In the genomic region with DNA sequence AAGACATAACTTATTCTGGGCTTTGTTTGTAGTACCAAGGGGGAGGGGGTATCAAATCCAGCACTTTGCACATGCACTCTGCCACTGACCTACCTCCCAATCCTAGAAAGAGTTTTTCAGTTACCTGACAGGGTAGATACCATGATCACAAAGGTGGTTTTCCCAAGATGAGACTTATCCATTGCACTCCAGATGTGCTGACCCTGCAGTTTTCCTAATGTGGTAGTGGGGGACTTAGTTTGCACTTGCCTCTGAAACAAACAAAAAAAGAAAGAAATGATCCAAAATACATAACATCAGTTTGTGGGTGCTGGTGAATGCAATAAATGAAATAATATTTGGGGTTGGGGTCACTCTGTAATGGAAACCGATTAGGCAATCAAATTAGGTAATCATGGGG, we compare ENCODE assay signal across 23 mouse cellular contexts. TPM values are rescaled to one million over a fixed set of nuclear protein-coding genes. Genes with fewer than 3 reads are reported as not detected.
A peak's percentile ranks its signal among the peaks of the same experiment; 100 is the strongest.
DNase-seq lines count a peak whose midpoint lies in the region; ATAC-seq and TF ChIP-seq lines count a peak whose summit lies in the region.
"Had no signal": no experiment of that assay in that cellular context is flagged by ENCODE, and none has a peak within 500 bp of the region (broad histone marks: within the 10 kb centered on the region; RNA-seq: fewer than 3 reads in every experiment).

No protein-coding gene starts in this region.

- no peak overlapping the region for H3K9ac ChIP-seq in midbrain, embryonic 11.5 days (ENCODE audit: low read length)
- H3K9ac ChIP-seq in midbrain, embryonic 16.5 days (ENCODE audit: low read depth, low read length), result no peak overlapping the region
- H3K9ac ChIP-seq in ES-E14 (ENCODE audit: insufficient read depth, low read depth, low read length, poor library complexity, severe bottlenecking), result no peak overlapping the region
- H3K9ac ChIP-seq: embryonic facial prominence, embryonic 13.5 days; embryonic facial prominence, embryonic 15.5 days; forebrain, embryonic 12.5 days had no signal

- no peaks in the 10 kb centered on the region for H3K36me3 ChIP-seq in midbrain, embryonic 11.5 days (ENCODE audit: control insufficient read depth, insufficient read depth, low read length)
- 0 out of 2 replicates have a peak, but pooled peaks cover 5% of the 10 kb centered on the region for H3K36me3 ChIP-seq in midbrain, embryonic 16.5 days (ENCODE audit: control insufficient read depth, insufficient read depth, low read length)
- H3K36me3 ChIP-seq in ES-E14 (ENCODE audit: control insufficient read depth, insufficient read depth, low read length, poor library complexity, severe bottlenecking), result no peaks in the 10 kb centered on the region; the same call in 1 of the 2 replicates

- 85% methylated on average over 1 of the region's 1 CpGs for WGBS in midbrain, embryonic 11.5 days
- 88% methylated on average over 1 of the region's 1 CpGs for WGBS in midbrain, embryonic 16.5 days

- no peak overlapping the region for H3K27ac ChIP-seq in midbrain, embryonic 11.5 days (ENCODE audit: low read depth, low read length)
- no peak overlapping the region for H3K27ac ChIP-seq in midbrain, embryonic 16.5 days (ENCODE audit: low read length)
- H3K27ac ChIP-seq in ES-E14 (ENCODE audit: insufficient read depth, low read depth, low read length, poor library complexity, severe bottlenecking), result no peak overlapping the region
- H3K27ac ChIP-seq: embryonic facial prominence, embryonic 13.5 days; embryonic facial prominence, embryonic 15.5 days; forebrain, embryonic 10.5 days; forebrain, embryonic 12.5 days had no signal

- ATAC-seq in midbrain, embryonic 11.5 days (ENCODE audit: low FRiP score), result no peak
- ATAC-seq in midbrain, embryonic 16.5 days, result no peak
- ATAC-seq: activated CD4-positive, CD25-positive, alpha-beta regulatory T cell, adult 4 months; forebrain, embryonic 14.5 days; forebrain, embryonic 16.5 days; Patski had no signal

- H3K9me3 ChIP-seq in midbrain, embryonic 11.5 days (ENCODE audit: control insufficient read depth, low read length), result no peaks in the 10 kb centered on the region
- H3K9me3 ChIP-seq in midbrain, embryonic 16.5 days (replicated peaks; ENCODE audit: control insufficient read depth, low read length, poor library complexity, severe bottlenecking), result no peaks in the 10 kb centered on the region
- H3K9me3 ChIP-seq in ES-E14 (ENCODE audit: control insufficient read depth, insufficient read depth, low read depth, low read length), result no peaks in the 10 kb centered on the region
- H3K9me3 ChIP-seq: embryonic facial prominence, embryonic 13.5 days; embryonic facial prominence, embryonic 15.5 days; forebrain, embryonic 10.5 days; forebrain, embryonic 12.5 days had no signal

- DNase-seq in midbrain, embryonic 11.5 days (ENCODE audit: low spot score, missing footprints), result peak; percentile 51
- DNase-seq in ES-E14 (ENCODE audit: low read depth, low spot score), result no peak
- no peak for DNase-seq in embryo, embryonic 10.5 days (ENCODE audit: low spot score)
- no peak for DNase-seq in left cerebral cortex, adult 18-20 months (ENCODE audit: low spot score in 2 of 2)
- DNase-seq: adrenal gland, adult 8-10 months; adrenal gland, postnatal 14 days; adrenal gland, postnatal 36 days; cerebellum, adult 11-12 months; cerebellum, adult 2 months; cerebellum, adult 9-10 months; cerebellum, postnatal 10 days; cerebellum, postnatal 25 days; embryo, embryonic 11 days had no signal

- no peak overlapping the region for H3K4me3 ChIP-seq in midbrain, embryonic 11.5 days (ENCODE audit: low read depth, low read length)
- no peak overlapping the region for H3K4me3 ChIP-seq in midbrain, embryonic 16.5 days (ENCODE audit: low read depth, low read length)
- H3K4me3 ChIP-seq in ES-E14 (ENCODE audit: insufficient read depth in 1 of 2, low read depth in 1 of 2, low read length in 2 of 2, poor library complexity in 1 of 2, severe bottlenecking in 1 of 2), result no peak overlapping the region
- H3K4me3 ChIP-seq: embryonic facial prominence, embryonic 13.5 days; embryonic facial prominence, embryonic 15.5 days; erythroblast, embryonic 14.5 days; forebrain, embryonic 10.5 days; forebrain, embryonic 12.5 days had no signal

- no peaks in the 10 kb centered on the region for H3K27me3 ChIP-seq in midbrain, embryonic 11.5 days (ENCODE audit: control insufficient read depth, insufficient read depth, low read length)
- no peaks in the 10 kb centered on the region for H3K27me3 ChIP-seq in midbrain, embryonic 16.5 days (ENCODE audit: control insufficient read depth, insufficient read depth, low read depth, low read length)
- H3K27me3 ChIP-seq: embryonic facial prominence, embryonic 13.5 days; embryonic facial prominence, embryonic 15.5 days; forebrain, embryonic 12.5 days; Patski had no signal

- no peaks in the 10 kb centered on the region for H3K4me1 ChIP-seq in midbrain, embryonic 11.5 days (ENCODE audit: control insufficient read depth, insufficient read depth, low read length)
- H3K4me1 ChIP-seq in midbrain, embryonic 16.5 days (ENCODE audit: control insufficient read depth, insufficient read depth, low read length), result no peaks in the 10 kb centered on the region
- peaks cover 0 to 3% of the 10 kb centered on the region in 2 experiments; a peak in 1 of 4 replicates for H3K4me1 ChIP-seq in ES-E14 (ENCODE audit: control insufficient read depth in 2 of 2, insufficient read depth in 2 of 2, low read length in 2 of 2, poor library complexity in 1 of 2)
- H3K4me1 ChIP-seq: embryonic facial prominence, embryonic 13.5 days; embryonic facial prominence, embryonic 15.5 days; forebrain, embryonic 12.5 days had no signal

- H3K4me2 ChIP-seq in midbrain, embryonic 11.5 days, result no peak overlapping the region
- no peak overlapping the region for H3K4me2 ChIP-seq in midbrain, embryonic 16.5 days (ENCODE audit: low read length)
- H3K4me2 ChIP-seq: embryonic facial prominence, embryonic 13.5 days; embryonic facial prominence, embryonic 15.5 days; forebrain, embryonic 12.5 days had no signal

- in situ Hi-C loops in ES-E14 (cut with MboI; ENCODE audit: low sequenced_read_pairs in 2 of 2, unreplicated experiment in 2 of 2), result no loop called here

TF ChIP-seq in ES-E14, 5 proteins besides CTCF, POLR2A, EP300 and RAD21:
- TF ChIP-seq MAFK (IDR thresholded peaks at IDR 0.05; ENCODE audit: insufficient read depth, low read depth, low read length) (peak; percentile 76), ZNF384 (IDR thresholded peaks at IDR 0.05; ENCODE audit: low read depth, low read length) (no peak)

RNA-seq across cellular contexts. Expression of gene Ppp4r3b, which starts 6.6 kb away (rescaled TPM):
- 105 and 115 TPM in 2 replicates for polyA plus RNA-seq in midbrain, embryonic 11.5 days (2014; fragmentation: Nextera tagmentation; extraction: Ambion mirVana)
- polyA plus RNA-seq in midbrain, embryonic 16.5 days (2015; fragmentation: Nextera tagmentation; extraction: Ambion mirVana), result 69.0 and 80.4 TPM in 2 replicates
- 47.1 and 58.8 TPM in 2 replicates for total RNA-seq in ES-E14 (2012; rRNA removed)
- 10 to 100 TPM; 53.6 to 54.1 TPM for total RNA-seq in left cerebral cortex, adult 18-20 months (2021)

RNA-seq across cellular contexts. Expression of gene Pnpt1, which starts 48.8 kb away (rescaled TPM):
- polyA plus RNA-seq in midbrain, embryonic 11.5 days (2014; fragmentation: Nextera tagmentation; extraction: Ambion mirVana), result 38.3 and 48.3 TPM in 2 replicates
- polyA plus RNA-seq in midbrain, embryonic 16.5 days (2015; fragmentation: Nextera tagmentation; extraction: Ambion mirVana), result 27.0 and 27.5 TPM in 2 replicates
- total RNA-seq in ES-E14 (2012; rRNA removed), result 74.2 and 88.5 TPM in 2 replicates
- total RNA-seq in left cerebral cortex, adult 18-20 months (2021), result 10 to 100 TPM; 22.5 to 24.2 TPM
